8 mouse cellular contexts compared by ENCODE assay signal in genomic region chr3:90432348-90432747, GRCm38 (mm10). TPM values are rescaled to one million over a fixed set of nuclear protein-coding genes. Genes with fewer than 3 reads are reported as not detected.
A peak's percentile ranks its signal among the peaks of the same experiment; 100 is the strongest.
DNase-seq lines count a peak whose midpoint lies in the region; ATAC-seq and TF ChIP-seq lines count a peak whose summit lies in the region.

No protein-coding gene starts in this region.

- H3K9me3 ChIP-seq in forebrain, embryonic 14.5 days (replicated peaks; ENCODE audit: control insufficient read depth, low read length), result no peaks in the 10 kb centered on the region
- H3K9me3 ChIP-seq in liver, embryonic 15.5 days (replicated peaks), result no peaks in the 10 kb centered on the region

- peak overlapping the region; percentile 99 for H3K4me2 ChIP-seq in forebrain, embryonic 14.5 days (ENCODE audit: low read length)
- peak overlapping the region; percentile 95 for H3K4me2 ChIP-seq in liver, embryonic 15.5 days

- peaks cover 7% of the 10 kb centered on the region for H3K36me3 ChIP-seq in heart, adult 2 months (ENCODE audit: control insufficient read depth, insufficient read depth, low read length)
- peaks cover 4% of the 10 kb centered on the region; the same call in 1 of the 2 replicates for H3K36me3 ChIP-seq in forebrain, embryonic 14.5 days (ENCODE audit: control insufficient read depth, insufficient read depth, low read length)
- H3K36me3 ChIP-seq in liver, embryonic 15.5 days (replicated peaks), result no peaks in the 10 kb centered on the region

- H3K9ac ChIP-seq in heart, adult 2 months (ENCODE audit: low read depth, low read length), result peak overlapping the region; percentile 81
- peak overlapping the region; percentile 94 for H3K9ac ChIP-seq in forebrain, embryonic 14.5 days (ENCODE audit: low read length)
- peak overlapping the region; percentile 93 for H3K9ac ChIP-seq in liver, embryonic 15.5 days

- no peak for ATAC-seq in forebrain, embryonic 14.5 days
- ATAC-seq in liver, embryonic 15.5 days (ENCODE audit: insufficient read depth), result no peak

- 11% methylated on average over 2 of the region's 2 CpGs for WGBS in heart, adult 2 months
- 17% methylated on average over 2 of the region's 2 CpGs for WGBS in forebrain, embryonic 14.5 days
- WGBS in liver, embryonic 15.5 days (ENCODE audit: insufficient replicate concordance), result 11% methylated on average over 2 of the region's 2 CpGs

- TF ChIP-seq POLR2A in heart, adult 2 months (IDR thresholded peaks at IDR 0.05; ENCODE audit: insufficient read depth, low read depth, low read length), result no peak

- H3K27me3 ChIP-seq in heart, adult 2 months (ENCODE audit: control insufficient read depth, insufficient read depth, low read length), result no peaks in the 10 kb centered on the region
- H3K27me3 ChIP-seq in forebrain, embryonic 14.5 days (replicated peaks; ENCODE audit: control insufficient read depth, insufficient read depth, low read length), result no peaks in the 10 kb centered on the region
- H3K27me3 ChIP-seq in liver, embryonic 15.5 days, result no peaks in the 10 kb centered on the region

- no peak for DNase-seq in heart, adult 2 months
- no peak for DNase-seq in heart, adult 8-10 months (ENCODE audit: low spot score)
- peak; percentile 55 for DNase-seq in A20 (ENCODE audit: low read depth, low spot score)
- DNase-seq in forebrain, embryonic 14.5 days (ENCODE audit: low spot score), result no peak
- no peak for DNase-seq in urinary bladder, postnatal 14 days (ENCODE audit: low spot score)
- DNase-seq in layer of hippocampus, adult 11-12 months (ENCODE audit: low spot score), result no peak
- no peak for DNase-seq in cerebellum, postnatal 10 days

- H3K4me1 ChIP-seq in heart, adult 2 months (ENCODE audit: control insufficient read depth, insufficient read depth, low read length), result peaks cover 12% of the 10 kb centered on the region
- H3K4me1 ChIP-seq in forebrain, embryonic 14.5 days (ENCODE audit: control insufficient read depth, insufficient read depth, low read length), result peaks cover 19% of the 10 kb centered on the region
- H3K4me1 ChIP-seq in liver, embryonic 15.5 days (replicated peaks), result peaks cover 62% of the 10 kb centered on the region

- TF ChIP-seq CTCF in heart, adult 2 months (IDR thresholded peaks at IDR 0.05), result no peak

- no peaks in the 10 kb centered on the region for H3K79me2 ChIP-seq in heart, adult 2 months (replicated peaks; ENCODE audit: control insufficient read depth, insufficient read depth, low read length)

- H3K4me3 ChIP-seq in heart, adult 2 months, result peak overlapping the region; percentile 71
- peak overlapping the region; percentile 73 for H3K4me3 ChIP-seq in forebrain, embryonic 14.5 days (ENCODE audit: low read depth, low read length)
- peak overlapping the region; percentile 85 for H3K4me3 ChIP-seq in liver, embryonic 15.5 days (replicated peaks)

- intact Hi-C loops in heart, adult 2 months (cut with DNase I), result loop anchor here (2.0 kb wide), 1 partner anchor 20 kb away; no protein-coding TSS in a partner anchor

- peak overlapping the region; percentile 93 for H3K27ac ChIP-seq in heart, adult 2 months
- no peak overlapping the region for H3K27ac ChIP-seq in forebrain, embryonic 14.5 days (ENCODE audit: low read depth, low read length)
- H3K27ac ChIP-seq in liver, embryonic 15.5 days (replicated peaks), result peak overlapping the region; percentile 97

- TF ChIP-seq EP300 in heart, adult 2 months (IDR thresholded peaks at IDR 0.05; ENCODE audit: insufficient read depth, low read depth, low read length), result no peak

RNA-seq across cellular contexts. Expression of gene Ints3, which starts 1.1 kb away (rescaled TPM):
- 10 to 100 TPM; 22.9 to 26.3 TPM for total RNA-seq in heart, adult 2 months (2021)
- polyA plus RNA-seq in heart, adult 2 months (2012; rRNA removed), result 15.2 and 21.8 TPM in 2 replicates
- total RNA-seq in heart, adult 8-10 months (2022), result 10 to 100 TPM; 22.9 to 28.1 (median 24.4) TPM
- polyA plus RNA-seq in forebrain, embryonic 14.5 days (2014; fragmentation: Nextera tagmentation; extraction: Ambion mirVana), result 20.7 and 25.3 TPM in 2 replicates
- polyA plus RNA-seq in liver, embryonic 15.5 days (2015; fragmentation: Nextera tagmentation; extraction: Ambion mirVana), result 9.2 and 9.9 TPM in 2 replicates

RNA-seq across cellular contexts. Expression of gene Npr1, which starts 33.3 kb away (rescaled TPM):
- 10 to 100 TPM; 16.1 to 16.3 TPM for total RNA-seq in heart, adult 2 months (2021)
- 35.0 and 47.5 TPM in 2 replicates for polyA plus RNA-seq in heart, adult 2 months (2012; rRNA removed)
- 10 to 100 TPM; 15.1 to 17.3 (median 16.7) TPM for total RNA-seq in heart, adult 8-10 months (2022)
- polyA plus RNA-seq in forebrain, embryonic 14.5 days (2014; fragmentation: Nextera tagmentation; extraction: Ambion mirVana), result 2.5 and 3.4 TPM in 2 replicates
- 3.7 and 4.8 TPM in 2 replicates for polyA plus RNA-seq in liver, embryonic 15.5 days (2015; fragmentation: Nextera tagmentation; extraction: Ambion mirVana)

RNA-seq across cellular contexts. Expression of gene Slc27a3, which starts 42.6 kb away (rescaled TPM):
- total RNA-seq in heart, adult 2 months (2021), result 1 to 10 TPM in 1 of 2 experiments, under 1 TPM in 1; 0.76 to 1.1 TPM
- polyA plus RNA-seq in heart, adult 2 months (2012; rRNA removed), result 2.2 and 3.7 TPM in 2 replicates
- total RNA-seq in heart, adult 8-10 months (2022), result under 1 TPM; 0.57 to 0.76 (median 0.67) TPM
- 11.9 and 13.4 TPM in 2 replicates for polyA plus RNA-seq in forebrain, embryonic 14.5 days (2014; fragmentation: Nextera tagmentation; extraction: Ambion mirVana)
- polyA plus RNA-seq in liver, embryonic 15.5 days (2015; fragmentation: Nextera tagmentation; extraction: Ambion mirVana), result 1.5 and 1.7 TPM in 2 replicates

RNA-seq across cellular contexts. Expression of gene Ilf2, which starts 43.6 kb away (rescaled TPM):
- total RNA-seq in heart, adult 2 months (2021), result 10 to 100 TPM; 30.6 to 32.2 TPM
- polyA plus RNA-seq in heart, adult 2 months (2012; rRNA removed), result 13.9 and 24.9 TPM in 2 replicates
- total RNA-seq in heart, adult 8-10 months (2022), result 10 to 100 TPM; 27.6 to 30.5 (median 28.8) TPM
- polyA plus RNA-seq in forebrain, embryonic 14.5 days (2014; fragmentation: Nextera tagmentation; extraction: Ambion mirVana), result 266 and 312 TPM in 2 replicates
- polyA plus RNA-seq in liver, embryonic 15.5 days (2015; fragmentation: Nextera tagmentation; extraction: Ambion mirVana), result 48.2 and 50.8 TPM in 2 replicates

RNA-seq across cellular contexts. Expression of gene Snapin, which starts 58.5 kb away (rescaled TPM):
- 10 to 100 TPM; 60.0 to 71.3 TPM for total RNA-seq in heart, adult 2 months (2021)
- 50.7 and 89.1 TPM in 2 replicates for polyA plus RNA-seq in heart, adult 2 months (2012; rRNA removed)
- total RNA-seq in heart, adult 8-10 months (2022), result 10 to 100 TPM; 69.7 to 77.6 (median 75.4) TPM
- polyA plus RNA-seq in forebrain, embryonic 14.5 days (2014; fragmentation: Nextera tagmentation; extraction: Ambion mirVana), result 76.7 and 77.3 TPM in 2 replicates
- polyA plus RNA-seq in liver, embryonic 15.5 days (2015; fragmentation: Nextera tagmentation; extraction: Ambion mirVana), result 16.2 and 17.8 TPM in 2 replicates
